Mouse (Mus musculus): ENCODE results near the gene Pld2. TPM values are rescaled to one million over a fixed set of nuclear protein-coding genes. Genes with fewer than 3 reads are reported as not detected.

Gene Pld2
- 13.8 TPM for polyA plus RNA-seq (2021)

DNA sequence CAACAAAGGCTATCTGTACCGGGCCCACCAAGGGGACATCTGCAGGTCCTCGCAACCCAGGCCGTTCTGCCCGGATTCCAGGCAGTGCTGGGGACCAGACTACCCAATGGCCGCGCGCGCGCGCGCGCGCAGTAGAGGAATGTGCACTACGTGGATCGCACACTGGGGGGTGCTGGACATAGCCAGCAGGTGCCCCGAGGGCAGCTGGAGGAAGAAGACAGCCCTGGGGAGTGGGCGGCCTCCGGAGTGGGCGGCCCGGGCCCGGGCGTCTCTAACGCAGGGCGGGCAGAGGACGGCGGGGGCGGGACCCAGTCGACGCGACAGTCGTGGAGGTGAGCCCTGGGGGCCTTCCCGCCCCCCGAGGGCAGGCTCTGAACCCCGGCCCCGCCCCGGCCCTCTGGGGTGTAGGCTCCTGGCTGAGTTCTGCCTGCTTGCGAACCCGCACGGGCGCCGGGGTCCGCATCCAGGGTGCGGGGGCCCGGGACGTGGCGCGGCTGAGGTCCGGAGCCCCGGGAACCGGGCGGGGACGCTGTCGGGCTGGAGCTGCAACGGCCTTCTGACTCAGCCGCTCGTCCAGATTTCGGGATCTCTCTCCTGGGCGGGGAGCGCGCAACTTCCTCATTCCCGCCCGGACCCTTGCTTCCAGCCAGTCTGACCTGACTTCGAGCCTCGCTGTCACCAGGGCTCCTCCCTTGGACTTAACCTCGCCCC lies at the start of gene Pld2:
Gene Pld2, plus strand, starts transcription at position 188 of the 711 bp plus-strand sequence.
- no peaks in the 10 kb centered on the region for H3K27me3 ChIP-seq
- ChIA-PET POLR2A (no interaction called here), CTCF (interaction anchor here (0.9 to 1.6 kb wide), 2 partner anchors 22 to 26 kb away, joined by 3 to 4 read pairs; no protein-coding TSS in a partner anchor)
- ATAC-seq = peak; percentile 69
- peak; percentile 92 for TF ChIP-seq CTCF (IDR thresholded peaks at IDR 0.05)
- DNase-seq (ENCODE audit: low read depth, low spot score) = no peak
- in situ Hi-C loops (cut with MboI; ENCODE audit: low pct_unique_long_range_greater_than_20kb) = loop anchor here (5.0 kb wide), 1 partner anchor 57 kb away; no protein-coding TSS in a partner anchor

- no peak for ATAC-seq
- in situ Hi-C loops (cut with MboI; ENCODE audit: low pct_unique_long_range_greater_than_20kb) = loop anchor here (5.0 kb wide), 1 partner anchor 48 kb away; the partner anchor contains the start of gene Med11
These were observed 40.0 kb upstream of the Pld2 start for GRCm38 (mm10) chr11:70499566-70500475.

GRCm38 (mm10) chr11:70500476-70500812 lies 39.4 kb upstream of the Pld2 start:
- in situ Hi-C loops (cut with MboI; ENCODE audit: low pct_unique_long_range_greater_than_20kb) = loop anchor here (5.0 kb wide), 1 partner anchor 48 kb away; the partner anchor contains the start of gene Med11
- ChIA-PET POLR2A (interaction anchor here (1.1 kb wide), 1 partner anchor 48 kb away, joined by 3 read pairs; the partner anchor contains the start of gene Med11), CTCF (interaction anchor here (0.8 to 2.0 kb wide), 17 partner anchors 12 to 89 kb away, joined by 3 to 16 read pairs (median 4); partner anchors contain the start of genes Arrb2 and Med11)
- DNase-seq (ENCODE audit: low read depth, low spot score) (no peak), ATAC-seq (no peak)
- no peak for TF ChIP-seq CTCF (IDR thresholded peaks at IDR 0.05)
- H3K27me3 ChIP-seq = no peaks in the 10 kb centered on the region

More at GRCm38 (mm10) chr11:70499566-70500475, 40.0 kb upstream of the Pld2 start:
- ChIA-PET CTCF (interaction anchor here (0.8 to 2.4 kb wide), 20 partner anchors 10 to 89 kb away, joined by 3 to 16 read pairs (median 4); partner anchors contain the start of genes Arrb2 and Med11), POLR2A (no interaction called here)
- no peak for DNase-seq (ENCODE audit: low read depth, low spot score)
- TF ChIP-seq CTCF (IDR thresholded peaks at IDR 0.05) = peak; percentile 79
- no peaks in the 10 kb centered on the region for H3K27me3 ChIP-seq

DNA sequence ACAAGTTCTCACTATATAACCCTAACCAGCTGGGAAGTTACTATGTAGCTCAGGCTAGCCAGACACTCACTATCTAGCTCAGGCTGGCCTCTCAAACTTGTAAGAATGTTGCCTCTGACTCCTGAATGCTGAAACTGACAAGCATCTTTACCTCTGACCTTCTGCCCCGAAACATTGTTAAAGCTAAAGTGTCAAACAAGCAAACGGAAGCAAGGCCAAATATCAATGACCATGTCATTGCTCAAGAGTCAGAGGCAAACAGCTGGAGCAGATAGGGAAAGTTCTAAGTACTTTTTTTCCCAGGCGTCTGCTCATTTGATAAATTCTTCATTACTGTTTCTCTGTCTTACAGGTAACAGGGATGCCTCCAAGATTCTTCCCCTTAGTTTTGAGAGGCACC lies 37.8 kb upstream of the Pld2 start:
- ATAC-seq (no peak), DNase-seq (ENCODE audit: low read depth, low spot score) (no peak)
- CTCF ChIA-PET = interaction anchor here (0.9 to 1.1 kb wide), 4 partner anchors 14 to 70 kb away, joined by 3 to 4 read pairs (median 4); partner anchors contain the start of genes Arrb2 and Med11
- in situ Hi-C loops (cut with MboI; ENCODE audit: low pct_unique_long_range_greater_than_20kb) = loop anchor here (5.0 kb wide), 1 partner anchor 50 kb away; the partner anchor contains the start of gene Med11
- POLR2A ChIA-PET = no interaction called here
- no peak for TF ChIP-seq CTCF (IDR thresholded peaks at IDR 0.05)
- H3K27me3 ChIP-seq = no peaks in the 10 kb centered on the region

DNA sequence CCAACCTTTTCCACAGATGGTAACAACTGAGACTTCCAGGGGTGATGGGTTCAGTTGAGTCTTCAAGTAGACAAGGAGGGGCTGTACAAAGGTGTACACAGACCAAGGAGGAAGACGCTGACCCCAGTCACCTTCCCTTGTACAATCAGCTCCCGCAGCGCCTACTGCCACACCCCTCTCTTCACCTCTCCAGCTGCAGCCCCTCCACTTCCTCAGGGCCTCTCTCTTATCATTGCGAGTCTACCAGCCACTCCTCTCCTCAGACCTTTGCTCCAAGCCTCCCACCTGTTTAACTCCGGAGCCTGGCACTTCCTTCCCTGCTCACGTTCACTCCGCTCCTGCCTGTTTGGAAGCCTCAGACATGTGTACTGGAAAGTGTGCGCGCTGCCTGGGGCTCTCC lies 34.9 kb upstream of the Pld2 start, which contains the start of gene Tm4sf5:
Gene Tm4sf5, plus strand, starts transcription at position 275 of the 400 bp plus-strand sequence.
- POLR2A ChIA-PET = interaction anchor here (0.7 kb wide), 1 partner anchor 569 kb away, joined by 3 read pairs; no protein-coding TSS in a partner anchor
- no peak for ATAC-seq
- in situ Hi-C loops (cut with MboI; ENCODE audit: low pct_unique_long_range_greater_than_20kb) = loop anchor here (5.0 kb wide), 2 partner anchors 53 to 88 kb away; partner anchors contain the start of gene Med11

GRCm38 (mm10) chr11:70506385-70506784 lies 33.5 kb upstream of the Pld2 start:
- POLR2A ChIA-PET = interaction anchor here (0.7 to 1.0 kb wide), 2 partner anchors 74 to 99 kb away, joined by 3 read pairs; no protein-coding TSS in a partner anchor
- no peak for ATAC-seq
- CTCF ChIA-PET = interaction anchor here (1.1 to 2.5 kb wide), 2 partner anchors 74 to 91 kb away, joined by 4 to 9 read pairs; partner anchors contain the start of gene Arrb2
- peaks cover 6% of the 10 kb centered on the region for H3K27me3 ChIP-seq
- in situ Hi-C loops (cut with MboI; ENCODE audit: low pct_unique_long_range_greater_than_20kb) = loop anchor here (5.0 kb wide), 1 partner anchor 89 kb away; no protein-coding TSS in a partner anchor
- TF ChIP-seq CTCF (IDR thresholded peaks at IDR 0.05) = peak; percentile 85
- no peak for DNase-seq (ENCODE audit: low read depth, low spot score)

More for the DNA sequence above, 34.9 kb upstream of the Pld2 start, which contains the start of gene Tm4sf5:
- no peak for TF ChIP-seq CTCF (IDR thresholded peaks at IDR 0.05)
- peaks cover 6% of the 10 kb centered on the region for H3K27me3 ChIP-seq
- DNase-seq (ENCODE audit: low read depth, low spot score) = no peak
- CTCF ChIA-PET = interaction anchor here (0.8 to 1.6 kb wide), 4 partner anchors 52 to 92 kb away, joined by 3 to 5 read pairs (median 4); partner anchors contain the start of gene Arrb2

DNA sequence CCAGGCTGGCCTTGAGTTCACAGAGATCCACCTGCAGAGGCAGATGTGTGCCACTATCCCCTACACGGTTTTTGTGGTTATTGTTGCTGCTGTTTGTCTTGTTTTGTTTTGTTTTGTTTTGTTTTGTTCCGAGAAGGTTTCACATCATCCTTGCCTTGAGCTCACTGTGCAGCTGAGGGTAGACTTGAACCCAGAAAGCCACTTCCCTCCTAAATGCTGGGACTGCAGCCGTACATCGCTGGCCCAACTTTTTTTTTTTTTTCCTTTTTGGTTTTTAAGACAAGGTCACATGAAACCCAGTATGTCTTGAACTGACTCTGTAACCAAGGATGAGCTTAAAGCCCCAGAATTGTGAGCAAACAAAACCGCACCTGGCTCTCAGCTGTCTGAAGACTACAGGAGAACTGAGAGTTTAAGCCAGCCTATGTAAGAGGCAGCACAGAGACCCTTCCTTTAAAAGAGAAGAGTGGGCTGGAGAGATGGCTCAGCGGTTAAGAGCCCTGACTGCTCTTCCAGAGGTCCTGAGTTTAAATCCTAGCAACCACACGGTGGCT lies 32.8 kb upstream of the Pld2 start:
- TF ChIP-seq CTCF (IDR thresholded peaks at IDR 0.05) = no peak
- in situ Hi-C loops (cut with MboI; ENCODE audit: low pct_unique_long_range_greater_than_20kb) = loop anchor here (5.0 kb wide), 1 partner anchor 90 kb away; no protein-coding TSS in a partner anchor
- DNase-seq (ENCODE audit: low read depth, low spot score) (no peak), ATAC-seq (no peak)
- POLR2A ChIA-PET = interaction anchor here (0.6 to 1.6 kb wide), 5 partner anchors 12 to 98 kb away, joined by 3 to 6 read pairs (median 3); no protein-coding TSS in a partner anchor
- CTCF ChIA-PET = interaction anchor here (1.1 to 2.5 kb wide), 2 partner anchors 75 to 92 kb away, joined by 4 to 9 read pairs; partner anchors contain the start of gene Arrb2
- peaks cover 6% of the 10 kb centered on the region for H3K27me3 ChIP-seq

DNA sequence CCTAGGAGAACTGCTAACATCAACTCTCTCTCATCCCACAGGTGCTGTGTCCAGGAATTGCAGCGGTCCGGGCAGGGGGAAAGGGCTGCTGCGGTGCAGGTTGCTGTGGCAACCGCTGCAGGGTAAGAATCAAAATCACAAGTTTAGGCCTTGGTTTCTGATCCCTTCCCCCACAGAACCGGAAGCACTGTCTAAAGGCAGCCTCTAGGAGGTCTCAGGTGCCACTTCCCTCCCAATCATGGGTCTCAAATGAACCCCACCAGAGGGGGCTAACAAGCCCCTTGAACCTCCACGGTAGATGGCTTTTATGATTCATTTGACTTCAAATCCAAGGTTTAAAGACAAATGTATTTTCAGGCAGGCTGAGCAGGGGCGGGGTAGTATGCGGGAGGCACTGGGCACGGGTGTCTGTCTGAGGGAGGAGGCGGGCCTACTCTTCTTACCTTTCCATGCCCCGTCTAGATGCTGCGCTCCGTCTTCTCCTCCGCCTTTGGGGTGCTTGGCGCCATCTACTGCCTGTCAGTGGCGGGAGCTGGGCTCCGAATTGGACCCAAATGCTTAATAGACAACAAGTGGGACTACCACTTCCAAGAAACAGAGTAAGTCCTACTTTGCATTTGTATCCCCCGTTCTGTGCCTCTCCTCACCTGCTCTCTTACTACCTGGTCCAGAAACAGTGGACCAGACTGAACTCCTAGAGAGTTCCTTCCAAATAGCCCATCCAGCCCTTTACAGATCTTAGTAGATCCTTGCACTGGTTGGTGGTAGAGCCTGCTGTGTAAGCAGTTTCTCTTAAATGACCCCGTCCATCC lies 29.9 kb upstream of the Pld2 start:
- ATAC-seq = no peak

More for the DNA sequence above, 29.9 kb upstream of the Pld2 start:
- CTCF ChIA-PET = interaction anchor here (1.3 to 3.3 kb wide), 3 partner anchors 58 to 96 kb away, joined by 4 to 13 read pairs (median 5); no protein-coding TSS in a partner anchor
- POLR2A ChIA-PET = interaction anchor here (0.6 kb wide), 1 partner anchor 12 kb away, joined by 4 read pairs; no protein-coding TSS in a partner anchor
- in situ Hi-C loops (cut with MboI; ENCODE audit: low pct_unique_long_range_greater_than_20kb) = loop anchor here (5.0 kb wide), 1 partner anchor 93 kb away; no protein-coding TSS in a partner anchor
- H3K27me3 ChIP-seq = peaks cover 14% of the 10 kb centered on the region
- DNase-seq (ENCODE audit: low read depth, low spot score) = no peak
- TF ChIP-seq CTCF (IDR thresholded peaks at IDR 0.05) = peak; percentile 72

All from Patski (cell line).